Mouse (Mus musculus): ENCODE measurements around the gene Prr22.

- TF ChIP-seq POLR2A (IDR thresholded peaks at IDR 0.05; ENCODE audit: low read depth, low read length) (no peak), CTCF (IDR thresholded peaks at IDR 0.05; ENCODE audit: borderline replicate concordance, insufficient read depth, low read length) (no peak)
Measured at GRCm38 (mm10) chr17:56769950-56770349, at the start of gene Prr22.
